Mouse (Mus musculus) cerebellum, adult 8-10 months (tissue): ENCODE data around the gene Myt1l.

Experiments used
- DNase-seq: peaks from one replicate; pipeline ENCODE4 v3.0.0; 2022

Myt1l gene

DNA sequence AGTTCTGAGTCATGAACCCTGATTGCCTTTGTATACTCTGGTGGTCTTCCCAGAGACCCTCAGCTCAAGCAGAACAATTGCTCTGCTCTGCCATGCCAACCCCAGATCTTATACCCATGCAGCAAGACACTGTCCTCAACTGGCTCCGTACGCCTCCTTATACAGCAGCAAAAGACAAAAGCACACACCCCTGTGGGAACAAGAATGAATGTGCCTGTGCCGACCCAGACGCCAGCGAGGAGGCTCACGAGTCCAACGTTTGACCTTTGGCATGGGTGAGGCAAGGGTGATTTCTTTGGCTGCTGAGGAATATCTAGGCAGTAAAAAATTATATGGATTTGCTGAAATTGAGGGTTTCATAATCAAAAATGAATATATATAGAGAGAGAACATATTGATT, 143.8 kb downstream of the Myt1l start:
- no peak for DNase-seq

DNA sequence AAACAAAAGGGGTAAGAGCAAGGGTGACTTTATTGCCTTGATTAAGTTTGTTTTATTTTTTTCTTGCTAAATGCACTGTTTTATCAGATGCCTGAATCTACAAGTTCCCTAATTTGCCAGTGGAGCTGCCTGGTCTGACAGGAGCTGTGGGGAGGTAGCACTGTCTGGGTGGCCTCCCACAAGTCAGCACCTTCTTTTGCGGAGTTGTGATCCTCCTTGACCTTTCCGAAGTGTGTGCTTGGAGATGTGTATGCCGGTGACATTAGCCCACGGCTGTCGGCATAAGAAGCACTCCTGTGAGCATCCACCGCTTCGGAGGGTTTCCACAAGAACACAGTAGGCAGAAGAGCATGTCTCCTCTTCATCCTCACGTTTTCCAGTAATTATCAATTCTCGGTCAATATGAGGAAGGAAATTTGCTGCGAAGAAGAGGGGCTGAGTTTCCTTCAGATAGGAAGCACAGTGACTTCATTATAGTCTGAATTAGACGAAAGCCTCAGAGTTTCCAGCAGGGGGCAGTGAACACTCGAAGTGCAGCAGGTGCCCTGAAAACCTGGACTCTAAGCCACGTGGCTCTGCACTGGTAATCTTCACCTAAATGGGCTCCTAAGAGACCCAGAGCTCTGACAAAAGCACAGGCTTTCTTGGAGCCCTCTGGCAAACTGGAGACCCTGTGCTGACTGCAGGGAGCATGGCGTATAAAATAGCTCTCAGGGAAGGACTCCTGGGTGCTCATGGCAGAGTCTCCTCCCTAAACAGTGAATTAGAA, 147.6 kb downstream of the Myt1l start:
- peak; percentile 60 for DNase-seq

DNA sequence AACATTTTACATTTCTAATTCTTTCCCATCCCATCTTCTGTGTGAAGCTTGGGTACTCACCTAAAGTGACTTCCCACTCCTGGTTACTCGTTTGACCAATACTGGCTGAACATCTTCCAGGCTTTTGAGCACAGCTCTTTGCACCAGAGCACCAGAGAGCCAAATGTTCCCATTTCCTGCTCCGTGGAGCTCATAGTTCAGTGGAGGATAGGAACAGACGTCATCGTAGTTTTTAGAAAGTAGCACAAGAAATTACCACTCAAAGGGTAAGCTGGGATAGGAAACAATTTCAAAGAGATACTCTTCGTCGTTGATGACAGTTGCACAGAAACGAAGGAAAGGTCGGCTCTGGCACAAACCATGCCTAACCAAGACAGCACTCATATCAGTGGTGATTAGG, 154.2 kb downstream of the Myt1l start:
- DNase-seq: no peak

DNA sequence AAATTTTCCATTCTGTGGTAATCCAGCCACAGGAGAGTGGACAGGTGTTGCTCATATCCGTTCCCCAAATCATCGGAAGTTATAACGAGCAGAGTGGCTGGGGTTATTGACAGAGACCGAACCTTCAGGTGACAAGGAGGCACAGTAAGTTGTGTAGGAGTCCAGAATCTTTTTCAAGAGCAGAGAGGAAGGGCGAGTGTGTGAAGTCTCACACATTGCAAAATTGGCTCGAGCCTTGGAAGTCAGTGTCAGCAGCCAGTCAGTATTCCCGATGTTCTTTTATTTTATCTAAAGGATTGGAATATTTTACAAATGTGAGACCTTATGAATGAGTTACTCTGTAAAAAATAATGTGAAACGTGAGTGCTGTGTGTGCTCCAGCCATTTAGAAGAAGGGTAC, 154.8 kb downstream of the Myt1l start:
- DNase-seq: no peak

GRCm38 (mm10) chr12:29686241-29686640, 158.1 kb downstream of the Myt1l start:
- no peak for DNase-seq

- no peak for DNase-seq
Measured at GRCm38 (mm10) chr12:29691566-29691965, 163.4 kb downstream of the Myt1l start.

GRCm38 (mm10) chr12:29695194-29695593, 167.0 kb downstream of the Myt1l start:
- DNase-seq: no peak

DNA sequence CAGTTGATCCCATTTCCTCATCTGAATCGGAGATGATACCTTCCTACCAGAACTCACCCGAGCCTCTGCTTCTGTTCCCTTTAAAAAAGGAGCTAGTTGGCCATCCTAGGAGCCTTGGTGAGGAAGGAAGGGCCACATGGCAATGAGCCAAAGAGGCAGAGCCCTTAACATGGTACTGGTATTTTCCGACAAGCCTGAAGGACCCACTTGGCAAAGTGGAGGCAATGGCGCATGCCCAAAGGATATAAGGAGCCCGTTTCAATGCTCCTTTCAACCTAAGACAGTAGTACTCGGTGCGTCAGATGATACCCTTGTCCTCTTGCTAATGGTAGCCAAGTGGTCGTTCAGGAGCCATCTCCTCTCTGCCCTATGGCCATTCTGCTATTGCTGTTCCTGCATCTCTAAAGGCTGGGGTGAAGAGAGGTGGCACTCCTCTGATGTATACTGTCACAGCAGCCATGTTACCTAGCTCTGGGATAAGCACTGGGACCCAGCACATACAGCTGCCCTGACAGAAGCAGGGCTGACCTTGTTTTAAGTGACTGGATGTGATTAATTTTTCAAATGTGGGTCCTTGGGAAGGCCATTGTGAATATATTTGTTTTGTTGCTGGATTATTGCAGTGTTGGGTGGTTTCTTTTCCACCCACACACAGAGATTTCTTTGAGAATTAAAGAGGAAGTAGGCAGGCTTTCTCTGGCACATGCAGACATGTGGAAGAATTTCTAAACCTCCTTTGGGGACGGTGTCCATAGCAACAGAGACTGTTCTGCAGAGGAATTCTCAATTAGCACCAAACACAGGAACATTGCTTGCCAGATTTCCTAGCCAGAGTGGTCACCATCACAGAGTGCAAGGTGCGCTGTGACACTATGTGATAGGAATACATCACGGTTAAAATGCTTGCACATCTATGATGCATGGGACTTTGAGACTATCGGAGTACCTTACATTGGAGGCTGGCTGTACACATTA, 169.6 kb downstream of the Myt1l start:
- no peak for DNase-seq

- no peak for DNase-seq
Measured at GRCm38 (mm10) chr12:29698541-29698940, 170.4 kb downstream of the Myt1l start.

- DNase-seq: no peak
Measured at GRCm38 (mm10) chr12:29698976-29699375, 170.8 kb downstream of the Myt1l start.

DNA sequence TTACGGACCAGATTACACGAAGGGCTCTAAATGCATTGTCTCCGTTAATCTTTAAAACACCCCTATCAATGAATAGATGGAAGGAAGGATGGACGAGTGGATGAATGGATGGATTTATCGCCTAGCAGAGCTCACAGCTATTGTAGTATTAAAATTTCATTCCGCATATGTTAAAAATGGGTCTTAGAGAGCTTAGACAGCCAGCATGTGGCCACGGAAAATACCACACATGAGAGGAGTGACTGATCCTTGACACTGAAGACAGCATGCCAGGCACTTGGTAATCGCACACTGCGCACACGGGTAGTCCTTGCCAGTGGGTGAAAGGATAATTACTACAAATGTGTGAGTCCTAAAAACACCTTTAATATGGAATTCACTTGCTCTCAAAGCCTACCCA, 171.2 kb downstream of the Myt1l start:
- DNase-seq: no peak

DNA sequence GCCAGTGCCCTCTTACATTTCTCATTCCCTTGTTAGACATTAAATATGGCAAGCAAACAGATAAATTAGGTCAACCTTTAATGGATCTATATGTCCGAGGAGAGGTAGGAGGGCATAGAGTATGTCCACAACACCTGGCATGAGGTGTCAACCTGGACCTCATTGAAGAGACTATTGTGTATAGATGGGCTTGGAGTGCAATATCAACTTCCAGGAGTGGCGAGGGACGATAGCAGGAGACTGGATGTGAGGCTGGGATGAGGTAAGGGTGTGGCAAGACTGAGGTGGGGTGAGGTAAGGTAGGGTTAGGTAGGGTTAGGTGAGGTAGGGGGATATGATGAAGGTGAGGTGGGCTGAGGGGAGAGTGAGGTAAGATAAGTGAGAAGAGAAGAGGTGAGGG, 171.8 kb downstream of the Myt1l start:
- no peak for DNase-seq

DNA sequence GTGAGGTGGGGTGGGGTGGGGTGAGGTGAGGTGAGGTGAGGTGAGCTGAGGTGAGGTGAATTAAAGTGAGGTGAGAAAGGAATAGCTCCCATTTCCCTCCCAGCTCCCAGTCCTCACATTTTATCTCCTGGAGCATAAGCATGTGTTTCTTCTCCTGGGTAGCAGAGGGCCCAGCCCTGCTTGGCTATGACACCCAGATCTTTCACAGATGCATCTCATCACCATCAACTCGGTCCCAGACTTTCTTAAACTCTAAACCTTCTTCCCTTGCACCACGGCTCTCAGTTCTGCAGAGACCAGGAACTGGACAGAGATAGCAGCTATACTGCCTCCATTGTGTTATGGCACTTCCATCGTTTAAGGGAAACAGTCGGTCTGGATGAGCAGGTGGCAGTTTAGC, 172.9 kb downstream of the Myt1l start:
- DNase-seq: no peak

DNA sequence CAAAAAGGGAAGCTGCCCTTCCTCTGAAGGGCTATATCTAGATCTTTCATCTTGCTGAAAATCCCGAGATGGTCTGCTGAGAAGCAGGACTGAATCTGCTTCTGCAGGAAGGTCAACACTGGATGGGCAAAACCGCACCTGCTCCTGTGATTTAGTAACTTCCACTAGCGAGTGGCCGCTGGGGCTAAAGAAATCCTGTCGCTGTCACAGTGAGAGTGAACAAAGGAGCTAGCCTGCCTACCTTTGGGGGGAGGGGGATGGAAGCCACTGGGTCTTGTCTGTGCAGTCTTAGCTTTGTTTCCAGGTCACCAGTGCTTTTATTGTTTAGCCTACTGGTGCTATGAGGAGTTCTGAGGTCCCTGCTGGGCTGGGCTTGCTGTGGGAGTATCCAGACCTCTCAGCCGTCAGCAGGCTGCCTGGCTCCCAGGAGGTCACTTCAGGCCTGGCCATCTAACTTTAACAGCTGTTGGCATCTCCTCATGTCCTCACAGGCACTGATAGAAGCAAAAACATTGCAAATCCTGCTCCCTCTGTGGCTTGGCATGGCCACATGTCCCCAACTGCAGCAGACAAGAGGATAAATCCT, 173.6 kb downstream of the Myt1l start:
- no peak for DNase-seq

GRCm38 (mm10) chr12:29702626-29703025, 174.4 kb downstream of the Myt1l start:
- peak; percentile 63 for DNase-seq

GRCm38 (mm10) chr12:29703541-29703940, 175.4 kb downstream of the Myt1l start:
- no peak for DNase-seq

GRCm38 (mm10) chr12:29707094-29707493, 178.9 kb downstream of the Myt1l start:
- no peak for DNase-seq

DNA sequence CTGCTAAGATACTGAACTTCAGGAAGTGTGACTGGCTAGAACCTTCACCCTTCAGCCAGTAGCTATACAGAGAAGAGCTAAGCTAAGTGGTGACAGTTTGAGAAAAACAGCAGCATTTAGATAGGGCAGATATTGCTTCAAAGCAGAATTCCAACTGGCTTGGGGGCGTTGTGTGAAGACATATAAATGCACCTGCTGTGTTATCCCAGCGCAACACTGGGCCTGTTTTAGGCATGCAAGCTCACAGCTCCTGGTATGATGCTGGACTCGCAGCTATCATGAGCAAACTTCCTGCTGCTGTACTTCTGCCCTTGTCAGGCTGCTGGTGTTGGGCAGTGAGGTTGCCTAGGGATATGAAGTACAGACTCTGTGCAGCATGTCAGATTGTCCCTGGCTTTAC, 180.0 kb downstream of the Myt1l start:
- no peak for DNase-seq

GRCm38 (mm10) chr12:29712795-29713721, 184.9 kb downstream of the Myt1l start:
- DNase-seq: no peak

GRCm38 (mm10) chr12:29723722-29724338, 195.6 kb downstream of the Myt1l start:
- peak; percentile 72 for DNase-seq

- DNase-seq: no peak
Measured at GRCm38 (mm10) chr12:29728294-29728693, 200.1 kb downstream of the Myt1l start.
